Mouse (Mus musculus): Measurements from ENCODE around the gene Slc17a7. TPM values are rescaled to one million over a fixed set of nuclear protein-coding genes. Genes with fewer than 3 reads are reported as not detected.

The Slc17a7 gene
- polyA plus RNA-seq, 1 experiment from 2014 or later = 3.6 TPM

- DNase-seq (ENCODE audit: low spot score) (peak; percentile 91), ATAC-seq (replicated peaks; ENCODE audit: low FRiP score) (peak; percentile 63)
- Histone ChIP-seq H3K4me3 (ENCODE audit: low read depth, low read length) (peak within 1 kb of the TSS; percentile 82), H3K9ac (ENCODE audit: low read length) (peak within 1 kb of the TSS; percentile 100), H3K4me1 (replicated peaks; ENCODE audit: control insufficient read depth, insufficient read depth, low read length) (peaks cover 4% of the 10 kb centered on the region), H3K4me2 (ENCODE audit: low read depth, low read length, severe bottlenecking) (peak within 1 kb of the TSS; percentile 89), H3K9me3 (ENCODE audit: control insufficient read depth, low read length) (no peaks in the 10 kb centered on the region), H3K27ac (ENCODE audit: low read depth, low read length) (peak within 1 kb of the TSS; percentile 97), H3K27me3 (ENCODE audit: control insufficient read depth, insufficient read depth, low read length) (peaks cover 11% of the 10 kb centered on the region), H3K36me3 (ENCODE audit: control insufficient read depth, insufficient read depth, low read length) (peaks cover 15% of the 10 kb centered on the region)
- WGBS = under 1% methylated on average over 53 of the region's 55 CpGs
Measured at GRCm38 (mm10) chr7:45215673-45216441, 52.1 kb downstream of the Slc17a7 start, which contains the start of gene Tead2. TSS of gene Tead2 (plus strand) at chr7:45215753.

DNA sequence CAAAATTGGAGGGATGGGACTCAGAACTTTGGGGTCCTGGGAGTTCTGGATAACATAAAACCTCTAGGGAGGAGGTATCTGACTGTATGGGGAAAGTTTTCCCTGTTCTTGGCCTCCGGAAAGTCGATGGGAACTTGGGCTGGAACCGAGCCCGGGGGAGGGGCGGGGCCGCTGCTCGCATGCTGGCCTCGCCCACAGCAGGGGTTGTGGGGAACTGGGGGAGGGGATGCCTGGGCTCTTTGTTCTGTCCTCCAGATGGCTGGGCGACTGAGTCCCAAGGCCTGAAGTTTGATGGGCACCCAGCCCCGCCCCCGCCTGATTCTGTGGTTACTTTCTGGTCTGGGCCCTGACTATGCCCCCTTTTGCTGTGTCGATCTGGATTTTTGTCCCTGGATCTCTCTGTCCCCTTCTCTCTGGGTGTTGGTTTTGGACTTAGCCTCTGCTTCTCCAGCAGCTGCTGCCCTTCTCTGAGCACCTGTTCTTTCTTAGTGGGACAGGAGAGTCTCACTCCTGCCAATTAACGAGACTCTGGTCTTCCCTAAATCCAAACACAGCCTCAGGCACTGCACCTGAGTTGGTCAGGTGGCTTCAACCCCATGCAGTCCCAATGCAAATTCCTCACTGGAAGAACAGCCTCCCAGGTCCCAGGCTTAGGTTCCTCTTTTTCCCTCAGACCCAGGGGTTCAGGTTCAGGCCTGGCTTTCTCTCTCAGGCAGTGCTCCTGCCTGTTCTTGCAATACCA is 52.9 kb downstream of the Slc17a7 start:
- Histone ChIP-seq H3K27ac (ENCODE audit: low read depth, low read length) (peak overlapping the region; percentile 97), H3K9me3 (ENCODE audit: control insufficient read depth, low read length) (no peaks in the 10 kb centered on the region), H3K4me3 (ENCODE audit: low read depth, low read length) (peak overlapping the region; percentile 82), H3K4me2 (ENCODE audit: low read depth, low read length, severe bottlenecking) (peak overlapping the region; percentile 89), H3K27me3 (ENCODE audit: control insufficient read depth, insufficient read depth, low read length) (peaks cover 6% of the 10 kb centered on the region; the same call in 1 of the 2 replicates), H3K4me1 (replicated peaks; ENCODE audit: control insufficient read depth, insufficient read depth, low read length) (peaks cover 4% of the 10 kb centered on the region), H3K36me3 (ENCODE audit: control insufficient read depth, insufficient read depth, low read length) (peaks cover 15% of the 10 kb centered on the region), H3K9ac (ENCODE audit: low read length) (peak overlapping the region; percentile 100)
- ATAC-seq (replicated peaks; ENCODE audit: low FRiP score) = peak; percentile 82
- DNase-seq (ENCODE audit: low spot score) = peak; percentile 97
- under 1% methylated on average over 13 of the region's 13 CpGs for WGBS

GRCm38 (mm10) chr7:45221680-45222079 is 57.9 kb downstream of the Slc17a7 start:
- Histone ChIP-seq H3K4me1 (replicated peaks; ENCODE audit: control insufficient read depth, insufficient read depth, low read length) (peaks cover 4% of the 10 kb centered on the region), H3K36me3 (ENCODE audit: control insufficient read depth, insufficient read depth, low read length) (peaks cover 43% of the 10 kb centered on the region), H3K27ac (ENCODE audit: low read depth, low read length) (no peak overlapping the region), H3K27me3 (ENCODE audit: control insufficient read depth, insufficient read depth, low read length) (no peaks in the 10 kb centered on the region), H3K9me3 (ENCODE audit: control insufficient read depth, low read length) (no peaks in the 10 kb centered on the region), H3K4me2 (ENCODE audit: low read depth, low read length, severe bottlenecking) (no peak overlapping the region), H3K4me3 (ENCODE audit: low read depth, low read length) (no peak overlapping the region), H3K9ac (ENCODE audit: low read length) (no peak overlapping the region)
- ATAC-seq (replicated peaks; ENCODE audit: low FRiP score) (no peak), DNase-seq (ENCODE audit: low spot score) (no peak)
- 89% methylated on average over 2 of the region's 2 CpGs for WGBS

GRCm38 (mm10) chr7:45224826-45225225 is 61.1 kb downstream of the Slc17a7 start:
- no peak for ATAC-seq (replicated peaks; ENCODE audit: low FRiP score)
- WGBS = 95% methylated on average over 7 of the region's 7 CpGs

More at GRCm38 (mm10) chr7:45224826-45225225, 61.1 kb downstream of the Slc17a7 start:
- H3K4me1 ChIP-seq (replicated peaks; ENCODE audit: control insufficient read depth, insufficient read depth, low read length) = no peaks in the 10 kb centered on the region
- H3K4me3 ChIP-seq (ENCODE audit: low read depth, low read length) = no peak overlapping the region
- no peak overlapping the region for H3K4me2 ChIP-seq (ENCODE audit: low read depth, low read length, severe bottlenecking)
- H3K9ac ChIP-seq (ENCODE audit: low read length) = no peak overlapping the region
- no peak for DNase-seq (ENCODE audit: low spot score)
- H3K36me3 ChIP-seq (ENCODE audit: control insufficient read depth, insufficient read depth, low read length) = peaks cover 50% of the 10 kb centered on the region
- no peak overlapping the region for H3K27ac ChIP-seq (ENCODE audit: low read depth, low read length)
- no peaks in the 10 kb centered on the region for H3K27me3 ChIP-seq (ENCODE audit: control insufficient read depth, insufficient read depth, low read length)
- no peaks in the 10 kb centered on the region for H3K9me3 ChIP-seq (ENCODE audit: control insufficient read depth, low read length)

MicroRNAs encoded within 50 kb of the gene (microRNA counts, 519-probe panel; counts per million panel counts)
- 31.2 counts per million for microRNA mmu-miR-150

Small RNA genes within 50 kb of the gene (microRNA-seq; reads per million reads assigned to microRNA genes)
- 20.2 reads per million, percentile 13 among the genes with 10 or more reads in this experiment for gene Mir150 (ENCODE audit: insufficient number of aligned reads)
- gene Mir5121 (ENCODE audit: insufficient number of aligned reads) = 57.2 reads per million, percentile 28 among the genes with 10 or more reads in this experiment
- gene Mir7055 (ENCODE audit: insufficient number of aligned reads) = not detected

Other genes with a start within 250 kb of the Slc17a7 start
- 88.8 and 93.4 TPM in 2 replicates for gene Ap2a1, start 234.5 kb upstream of the Slc17a7 start, polyA plus RNA-seq (2014; fragmentation: Nextera tagmentation; extraction: Ambion mirVana)
- gene Tsks, start 220.7 kb upstream of the Slc17a7 start, polyA plus RNA-seq (2014; fragmentation: Nextera tagmentation; extraction: Ambion mirVana) = 0.23 TPM in 1 of 2 replicates, not detected in the other
- gene Cpt1c, start 189.1 kb upstream of the Slc17a7 start, polyA plus RNA-seq (2014; fragmentation: Nextera tagmentation; extraction: Ambion mirVana) = 26.3 and 27.2 TPM in 2 replicates
- gene Prmt1, start 177.4 kb upstream of the Slc17a7 start, polyA plus RNA-seq (2014; fragmentation: Nextera tagmentation; extraction: Ambion mirVana) = 286 and 301 TPM in 2 replicates
- gene Irf3, start 166.3 kb upstream of the Slc17a7 start, polyA plus RNA-seq (2014; fragmentation: Nextera tagmentation; extraction: Ambion mirVana) = 75.3 and 86.0 TPM in 2 replicates
- gene Bcl2l12, start 165.2 kb upstream of the Slc17a7 start, polyA plus RNA-seq (2014; fragmentation: Nextera tagmentation; extraction: Ambion mirVana) = 70.6 and 74.9 TPM in 2 replicates
- gene Scaf1, start 147.6 kb upstream of the Slc17a7 start, polyA plus RNA-seq (2014; fragmentation: Nextera tagmentation; extraction: Ambion mirVana) = 59.9 and 60.2 TPM in 2 replicates
- 15.5 and 16.6 TPM in 2 replicates for gene Rras, start 146.0 kb upstream of the Slc17a7 start, polyA plus RNA-seq (2014; fragmentation: Nextera tagmentation; extraction: Ambion mirVana)
- 16.1 and 19.2 TPM in 2 replicates for gene Prr12, start 111.1 kb upstream of the Slc17a7 start, polyA plus RNA-seq (2014; fragmentation: Nextera tagmentation; extraction: Ambion mirVana)
- 52.6 and 64.0 TPM in 2 replicates for gene Nosip, start 101.5 kb upstream of the Slc17a7 start, polyA plus RNA-seq (2014; fragmentation: Nextera tagmentation; extraction: Ambion mirVana)
- 14.2 and 18.4 TPM in 2 replicates for gene Prrg2, start 101.3 kb upstream of the Slc17a7 start, polyA plus RNA-seq (2014; fragmentation: Nextera tagmentation; extraction: Ambion mirVana)
- 110 and 118 TPM in 2 replicates for gene Rcn3, start 71.7 kb upstream of the Slc17a7 start, polyA plus RNA-seq (2014; fragmentation: Nextera tagmentation; extraction: Ambion mirVana)
- gene Fcgrt, start 60.1 kb upstream of the Slc17a7 start, polyA plus RNA-seq (2014; fragmentation: Nextera tagmentation; extraction: Ambion mirVana) = 7.1 and 7.3 TPM in 2 replicates
- 1,418 and 1,481 TPM in 2 replicates for gene Rps11, start 39.5 kb upstream of the Slc17a7 start, polyA plus RNA-seq (2014; fragmentation: Nextera tagmentation; extraction: Ambion mirVana)
- gene Rpl13a, start 35.2 kb upstream of the Slc17a7 start, polyA plus RNA-seq (2014; fragmentation: Nextera tagmentation; extraction: Ambion mirVana) = 1,136 and 1,164 TPM in 2 replicates
- gene Gm45713, start 27.7 kb upstream of the Slc17a7 start, polyA plus RNA-seq (2014; fragmentation: Nextera tagmentation; extraction: Ambion mirVana) = 0.45 and 0.55 TPM in 2 replicates
- 1.2 and 1.8 TPM in 2 replicates for gene Flt3l, start 27.5 kb upstream of the Slc17a7 start, polyA plus RNA-seq (2014; fragmentation: Nextera tagmentation; extraction: Ambion mirVana)
- 95.9 and 110 TPM in 2 replicates for gene Pih1d1, start 9.6 kb upstream of the Slc17a7 start, polyA plus RNA-seq (2014; fragmentation: Nextera tagmentation; extraction: Ambion mirVana)
- 44.0 and 44.1 TPM in 2 replicates for gene Aldh16a1, start 9.4 kb upstream of the Slc17a7 start, polyA plus RNA-seq (2014; fragmentation: Nextera tagmentation; extraction: Ambion mirVana)
- gene Gfy, start 15.6 kb downstream of the Slc17a7 start, polyA plus RNA-seq (2014; fragmentation: Nextera tagmentation; extraction: Ambion mirVana) = 0.13 and 0.33 TPM in 2 replicates
- gene Pth2, start 17.0 kb downstream of the Slc17a7 start, polyA plus RNA-seq (2014; fragmentation: Nextera tagmentation; extraction: Ambion mirVana) = not detected in 2 replicates
- gene Ccdc155, start 40.9 kb downstream of the Slc17a7 start, polyA plus RNA-seq (2014; fragmentation: Nextera tagmentation; extraction: Ambion mirVana) = 0.83 and 0.90 TPM in 2 replicates
- gene Dkkl1, start 48.2 kb downstream of the Slc17a7 start, polyA plus RNA-seq (2014; fragmentation: Nextera tagmentation; extraction: Ambion mirVana) = 0.48 TPM in 1 of 2 replicates, not detected in the other
- 297 and 318 TPM in 2 replicates for gene Tead2, start 51.8 kb downstream of the Slc17a7 start, polyA plus RNA-seq (2014; fragmentation: Nextera tagmentation; extraction: Ambion mirVana)
- gene Cd37, start 75.2 kb downstream of the Slc17a7 start, polyA plus RNA-seq (2014; fragmentation: Nextera tagmentation; extraction: Ambion mirVana) = 0.60 and 1.1 TPM in 2 replicates
- 0.36 TPM in 1 of 2 replicates, not detected in the other for gene Slc6a16, start 77.1 kb downstream of the Slc17a7 start, polyA plus RNA-seq (2014; fragmentation: Nextera tagmentation; extraction: Ambion mirVana)
- not detected in 2 replicates for gene Slc6a21, start 113.6 kb downstream of the Slc17a7 start, polyA plus RNA-seq (2014; fragmentation: Nextera tagmentation; extraction: Ambion mirVana)
- gene Trpm4, start 169.8 kb downstream of the Slc17a7 start, polyA plus RNA-seq (2014; fragmentation: Nextera tagmentation; extraction: Ambion mirVana) = 5.6 and 6.8 TPM in 2 replicates
- gene Hrc, start 171.3 kb downstream of the Slc17a7 start, polyA plus RNA-seq (2014; fragmentation: Nextera tagmentation; extraction: Ambion mirVana) = not detected in 2 replicates
- 11.6 and 13.0 TPM in 2 replicates for gene Ppfia3, start 203.1 kb downstream of the Slc17a7 start, polyA plus RNA-seq (2014; fragmentation: Nextera tagmentation; extraction: Ambion mirVana)
- gene Lin7b, start 206.6 kb downstream of the Slc17a7 start, polyA plus RNA-seq (2014; fragmentation: Nextera tagmentation; extraction: Ambion mirVana) = 0.48 and 1.5 TPM in 2 replicates
- gene Snrnp70, start 231.8 kb downstream of the Slc17a7 start, polyA plus RNA-seq (2014; fragmentation: Nextera tagmentation; extraction: Ambion mirVana) = 79.8 and 87.9 TPM in 2 replicates
- not detected in 2 replicates for gene Kcna7, start 241.7 kb downstream of the Slc17a7 start, polyA plus RNA-seq (2014; fragmentation: Nextera tagmentation; extraction: Ambion mirVana)
- 0.33 and 0.67 TPM in 2 replicates for gene Ntf5, start 249.7 kb downstream of the Slc17a7 start, polyA plus RNA-seq (2014; fragmentation: Nextera tagmentation; extraction: Ambion mirVana)

Data from forebrain, embryonic 11.5 days (tissue).